ENCODE assay signal across 35 mouse cellular contexts in the genomic region with DNA sequence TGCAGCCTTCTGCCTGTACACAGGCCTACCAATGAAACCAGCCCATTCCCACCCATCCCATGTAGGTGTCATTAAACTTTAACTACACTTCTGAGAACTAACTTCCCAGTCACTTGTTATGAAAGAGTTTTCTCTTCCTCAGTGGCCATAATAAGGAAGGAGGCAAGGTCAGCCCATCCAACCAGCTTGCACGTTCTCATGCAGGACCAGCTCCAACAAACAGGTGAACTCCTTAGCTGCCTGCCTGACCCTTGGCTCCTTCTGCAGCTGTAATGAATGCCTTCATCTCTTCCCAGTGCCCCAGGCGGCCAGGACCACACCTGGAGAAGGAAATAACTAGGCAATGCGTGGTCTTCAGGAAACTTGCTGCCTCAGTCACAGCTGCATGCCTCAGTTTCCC. TPM values are rescaled to one million over a fixed set of nuclear protein-coding genes. Genes with fewer than 3 reads are reported as not detected.
A peak's percentile ranks its signal among the peaks of the same experiment; 100 is the strongest.
DNase-seq lines count a peak whose midpoint lies in the region; TF ChIP-seq lines count a peak whose summit lies in the region.
"Had no signal": no experiment of that assay in that cellular context is flagged by ENCODE, and none has a peak within 500 bp of the region (broad histone marks: within the 10 kb centered on the region; RNA-seq: fewer than 3 reads in every experiment).

No protein-coding gene starts in this region.

- H3K36me3 ChIP-seq in ES-Bruce4 (ENCODE audit: control insufficient read depth, insufficient read depth, low read length, poor library complexity, severe bottlenecking): no peaks in the 10 kb centered on the region
- H3K36me3 ChIP-seq: embryonic facial prominence, embryonic 10.5 days; embryonic facial prominence, embryonic 15.5 days; forebrain, embryonic 12.5 days; heart, embryonic 13.5 days; limb, embryonic 10.5 days; limb, embryonic 15.5 days; liver, embryonic 13.5 days; midbrain, embryonic 13.5 days; neural tube, embryonic 15.5 days; stomach, embryonic 15.5 days had no signal

- no peak overlapping the region for H3K9ac ChIP-seq in ES-Bruce4 (ENCODE audit: low read depth, poor library complexity, severe bottlenecking)
- H3K9ac ChIP-seq: embryonic facial prominence, embryonic 15.5 days; forebrain, embryonic 12.5 days; forebrain, postnatal 0 days; heart, embryonic 13.5 days; hindbrain, embryonic 14.5 days; limb, embryonic 15.5 days; liver, embryonic 13.5 days; midbrain, embryonic 13.5 days; neural tube, embryonic 15.5 days; stomach, embryonic 15.5 days had no signal

- H3K4me3 ChIP-seq in ES-Bruce4 (ENCODE audit: low read depth, low read length): no peak overlapping the region
- H3K4me3 ChIP-seq: embryonic facial prominence, embryonic 15.5 days; forebrain, embryonic 12.5 days; heart, embryonic 13.5 days; limb, embryonic 10.5 days; limb, embryonic 15.5 days; megakaryocyte, embryonic 14.5 days; midbrain, embryonic 13.5 days; neural tube, embryonic 15.5 days; stomach, embryonic 15.5 days had no signal

- no peaks in the 10 kb centered on the region for H3K27me3 ChIP-seq in ES-Bruce4 (ENCODE audit: control insufficient read depth, insufficient read depth, low read length, poor library complexity, severe bottlenecking)

- no peaks in the 10 kb centered on the region for H3K9me3 ChIP-seq in ES-Bruce4 (replicated peaks; ENCODE audit: control insufficient read depth, insufficient read depth, low read length, poor library complexity, severe bottlenecking)
- H3K9me3 ChIP-seq: embryonic facial prominence, embryonic 10.5 days; embryonic facial prominence, embryonic 15.5 days; forebrain, embryonic 12.5 days; heart, embryonic 13.5 days; limb, embryonic 10.5 days; limb, embryonic 15.5 days; liver, embryonic 13.5 days; midbrain, embryonic 13.5 days; neural tube, embryonic 15.5 days; stomach, embryonic 15.5 days had no signal

- no peak for TF ChIP-seq POLR2A in ES-Bruce4 (IDR thresholded peaks at IDR 0.05; ENCODE audit: insufficient read depth, low read length)

- TF ChIP-seq CTCF in ES-Bruce4 (IDR thresholded peaks at IDR 0.05; ENCODE audit: low read depth, low read length): no peak

- 0 out of 2 replicates have a peak, but pooled peaks have one; percentile 43 for TF ChIP-seq EP300 in ES-Bruce4 (IDR thresholded peaks at IDR 0.05; ENCODE audit: insufficient read depth, low read depth, low read length)

- peak; percentile 57 to 75 for DNase-seq in kidney, adult 8-10 months
- no peak for DNase-seq in kidney, postnatal 4 days
- peak; percentile 24 for DNase-seq in R1 (ENCODE audit: low read depth, low spot score)
- DNase-seq in large intestine, adult 2 months (ENCODE audit: low read depth, low spot score): peak; percentile 70
- no peak for DNase-seq in cerebellum, adult 9-10 months
- no peak for DNase-seq in layer of hippocampus, postnatal 14 days (ENCODE audit: low spot score in 2 of 2)
- DNase-seq: adrenal gland, postnatal 14 days; B cell, adult 2 months; cerebellum, adult 11 months; cerebellum, postnatal 14 days; forebrain, postnatal 0 days; gastrocnemius, postnatal 10 days; heart, postnatal 10 days; liver, embryonic 13.5 days; lung, adult 18-20 months; lung, postnatal 4 days; retina, postnatal 1 day; right cerebral cortex, postnatal 14 days; thymus, adult 18-20 months; thymus, postnatal 25 days had no signal

- peak overlapping the region; percentile 87 for H3K27ac ChIP-seq in ES-Bruce4 (ENCODE audit: insufficient read depth, low read length)
- H3K27ac ChIP-seq: embryonic facial prominence, embryonic 15.5 days; forebrain, embryonic 12.5 days; heart, embryonic 13.5 days; hindbrain, embryonic 14.5 days; limb, embryonic 10.5 days; limb, embryonic 15.5 days; liver, embryonic 13.5 days; midbrain, embryonic 13.5 days; neural tube, embryonic 15.5 days; stomach, embryonic 15.5 days had no signal

- 19% methylated on average over 3 of the region's 3 CpGs for WGBS in large intestine, adult 2 months

- H3K4me1 ChIP-seq in ES-Bruce4 (ENCODE audit: control insufficient read depth, insufficient read depth, low read length): peaks cover 17% of the 10 kb centered on the region
- H3K4me1 ChIP-seq: embryonic facial prominence, embryonic 15.5 days; stomach, embryonic 15.5 days had no signal

RNA-seq across cellular contexts. Expression of a gene that starts 11.7 kb away (rescaled TPM):
- 277 and 320 TPM in 2 replicates for polyA plus RNA-seq in ES-Bruce4 (2011; ENCODE audit: insufficient read depth, insufficient read length, low read depth, missing spikeins)
- 155 and 175 TPM in 2 replicates for polyA plus RNA-seq in large intestine, adult 2 months (2012; rRNA removed)
- 10 to 100 TPM; 80.0 to 91.7 TPM for total RNA-seq in layer of hippocampus, postnatal 14 days (2021)
- total RNA-seq: hematopoietic stem cell, adult 5-6 weeks; MEL had no signal
- polyA plus RNA-seq: limb, embryonic 15.5 days; Patski had no signal

RNA-seq across cellular contexts. Expression of a gene that starts 29.7 kb away (rescaled TPM):
- 37.0 and 39.6 TPM in 2 replicates for polyA plus RNA-seq in ES-Bruce4 (2011; ENCODE audit: insufficient read depth, insufficient read length, low read depth, missing spikeins)
- polyA plus RNA-seq in large intestine, adult 2 months (2012; rRNA removed): 14.2 and 14.5 TPM in 2 replicates
- total RNA-seq in layer of hippocampus, postnatal 14 days (2021): 10 to 100 TPM; 27.0 to 29.6 TPM

Comparison
In these comparisons a context has a peak if more than half of its experiments do, and no peak if none do; other contexts are left out.
1. DNase-seq: peak in kidney, adult 8-10 months (2 of 2), R1 (single experiment) and large intestine, adult 2 months (single experiment); none in kidney, postnatal 4 days (0 of 2), cerebellum, adult 9-10 months (single experiment) and layer of hippocampus, postnatal 14 days (0 of 2).